Mouse (Mus musculus): ENCODE data around the gene Myh1.

Myh1 gene

GRCm38 (mm10) chr11:67235639-67236358, 35.9 kb downstream of the Myh1 start:
- DNase-seq, result peak in 1 of 2 experiments; percentile 62

DNA sequence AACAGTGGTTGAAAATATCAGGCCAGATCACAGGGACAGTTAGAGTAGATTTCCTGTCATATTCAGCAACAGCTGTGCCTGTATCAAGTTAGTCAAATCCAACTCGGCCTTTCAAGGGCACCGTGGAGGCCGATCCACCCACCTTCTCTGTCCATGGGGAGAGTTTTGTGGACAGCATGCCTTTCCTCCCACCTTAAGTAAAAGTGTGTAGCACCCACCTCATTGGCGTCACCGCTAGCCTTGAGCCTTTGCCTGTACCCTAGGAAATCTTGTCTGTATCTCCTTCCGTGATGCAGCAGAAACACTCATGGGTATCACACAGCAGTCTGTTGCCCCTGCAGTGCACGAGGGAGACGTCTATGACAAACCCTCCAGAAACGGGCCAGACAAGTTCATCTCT, 36.9 kb downstream of the Myh1 start:
- DNase-seq, result no peak

- DNase-seq, result no peak
These were observed 37.7 kb downstream of the Myh1 start, which contains the start of gene Myh4 for GRCm38 (mm10) chr11:67237481-67238079. Gene Myh4, plus strand, starts transcription at chr11:67238029.

DNA sequence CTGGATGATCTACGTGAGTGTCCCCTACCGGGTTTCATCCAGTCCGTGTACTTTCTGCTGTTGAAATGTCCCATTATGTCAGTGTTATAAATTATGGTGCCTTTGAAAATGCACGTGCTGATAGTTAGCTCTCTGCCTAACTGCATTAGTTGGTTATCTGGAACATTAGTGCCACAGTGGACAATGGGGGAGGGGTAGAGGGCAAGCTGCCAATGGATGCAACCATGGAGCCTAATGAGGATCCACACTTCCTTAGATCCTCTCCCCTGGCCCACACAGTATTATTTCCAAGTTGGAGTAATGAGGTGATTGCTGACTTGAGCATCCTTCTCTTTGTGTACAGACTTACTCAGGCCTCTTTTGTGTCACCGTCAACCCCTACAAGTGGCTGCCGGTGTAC, 41.2 kb downstream of the Myh1 start:
- DNase-seq, result no peak

DNA sequence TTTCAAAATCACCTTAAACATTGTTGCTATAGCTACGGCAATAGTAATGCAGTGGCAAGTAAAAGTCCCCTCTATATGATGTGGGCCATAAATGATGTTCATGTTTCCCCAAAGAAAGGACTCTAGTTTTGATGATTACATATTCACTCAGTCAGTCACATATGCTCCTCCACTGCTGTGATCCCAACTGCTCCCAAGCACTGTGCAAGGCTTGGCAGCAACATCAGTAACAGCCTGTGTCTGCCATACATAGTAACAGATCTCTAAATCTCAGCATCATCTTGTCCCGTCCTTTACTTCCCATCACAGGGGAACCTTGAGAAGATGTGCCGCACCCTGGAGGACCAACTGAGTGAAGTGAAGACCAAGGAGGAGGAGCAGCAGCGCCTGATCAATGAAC, 53.8 kb downstream of the Myh1 start:
- DNase-seq, result no peak

- DNase-seq, result no peak
These were observed 57.2 kb downstream of the Myh1 start for GRCm38 (mm10) chr11:67257048-67257447.

- no peak for DNase-seq
These were observed 61.1 kb downstream of the Myh1 start for GRCm38 (mm10) chr11:67260956-67261355.
